In genomic region chr11:68385921-68386588, GRCm38 (mm10) we compare ENCODE assay signal across 8 mouse cellular contexts. TPM values are rescaled to one million over a fixed set of nuclear protein-coding genes. Genes with fewer than 3 reads are reported as not detected.
A peak's percentile ranks its signal among the peaks of the same experiment; 100 is the strongest.
DNase-seq lines count a peak whose midpoint lies in the region; ATAC-seq lines count a peak whose summit lies in the region.

No protein-coding gene starts in this region.

- peak overlapping the region; percentile 73 for H3K4me3 ChIP-seq in forebrain, embryonic 10.5 days
- H3K4me3 ChIP-seq in hindbrain, embryonic 14.5 days (replicated peaks; ENCODE audit: low read length), result peak overlapping the region; percentile 55
- H3K4me3 ChIP-seq in liver, embryonic 15.5 days (replicated peaks), result peak overlapping the region; percentile 56

- H3K9ac ChIP-seq in hindbrain, embryonic 14.5 days, result peak overlapping the region; percentile 55
- H3K9ac ChIP-seq in liver, embryonic 15.5 days, result no peak overlapping the region

- H3K9me3 ChIP-seq in forebrain, embryonic 10.5 days, result no peaks in the 10 kb centered on the region
- H3K9me3 ChIP-seq in hindbrain, embryonic 14.5 days (ENCODE audit: control insufficient read depth, low read length), result no peaks in the 10 kb centered on the region
- no peaks in the 10 kb centered on the region for H3K9me3 ChIP-seq in liver, embryonic 15.5 days (replicated peaks)

- ATAC-seq in hindbrain, embryonic 14.5 days (ENCODE audit: low FRiP score), result peak; percentile 42
- no peak for ATAC-seq in liver, embryonic 15.5 days (ENCODE audit: insufficient read depth)

- peak overlapping the region; percentile 92 for H3K4me2 ChIP-seq in hindbrain, embryonic 14.5 days (replicated peaks)
- peak overlapping the region; percentile 70 for H3K4me2 ChIP-seq in liver, embryonic 15.5 days

- WGBS in forebrain, embryonic 10.5 days, result under 1% methylated on average over 68 of the region's 68 CpGs
- under 1% methylated on average over 56 of the region's 68 CpGs for WGBS in hindbrain, embryonic 14.5 days
- WGBS in liver, embryonic 15.5 days (ENCODE audit: insufficient replicate concordance), result 1% methylated on average over 63 of the region's 68 CpGs

- H3K27me3 ChIP-seq in forebrain, embryonic 10.5 days (ENCODE audit: poor library complexity, severe bottlenecking), result peaks cover 100% of the 10 kb centered on the region
- H3K27me3 ChIP-seq in hindbrain, embryonic 14.5 days (ENCODE audit: control insufficient read depth, insufficient read depth, low read length), result peaks cover 79% of the 10 kb centered on the region
- H3K27me3 ChIP-seq in liver, embryonic 15.5 days, result peaks cover 97% of the 10 kb centered on the region

- peak overlapping the region; percentile 88 for H3K27ac ChIP-seq in forebrain, embryonic 10.5 days
- H3K27ac ChIP-seq in hindbrain, embryonic 14.5 days, result peak overlapping the region; percentile 63
- no peak overlapping the region for H3K27ac ChIP-seq in liver, embryonic 15.5 days (replicated peaks)

- DNase-seq in embryo, embryonic 10 days (ENCODE audit: low spot score), result peak; percentile 51
- no peak for DNase-seq in embryo, embryonic 9.5 days (ENCODE audit: extremely low spot score)
- peak; percentile 23 for DNase-seq in ES-CJ7 (ENCODE audit: low read depth, low spot score)
- peak; percentile 67 for DNase-seq in forebrain, embryonic 10.5 days (ENCODE audit: extremely low spot score, low spot score)
- DNase-seq in hindbrain, embryonic 14.5 days (ENCODE audit: low spot score), result no peak
- DNase-seq in right cerebral cortex, postnatal 14 days, result peak; percentile 17
- no peak for DNase-seq in layer of hippocampus, postnatal 36 days

- H3K4me1 ChIP-seq in forebrain, embryonic 10.5 days, result peaks cover 94% of the 10 kb centered on the region
- H3K4me1 ChIP-seq in hindbrain, embryonic 14.5 days (replicated peaks; ENCODE audit: control insufficient read depth, insufficient read depth, low read length), result peaks cover 37% of the 10 kb centered on the region
- H3K4me1 ChIP-seq in liver, embryonic 15.5 days (replicated peaks), result peaks cover 20% of the 10 kb centered on the region

- H3K36me3 ChIP-seq in forebrain, embryonic 10.5 days (replicated peaks), result no peaks in the 10 kb centered on the region
- no peaks in the 10 kb centered on the region for H3K36me3 ChIP-seq in hindbrain, embryonic 14.5 days (replicated peaks; ENCODE audit: control insufficient read depth, insufficient read depth)
- no peaks in the 10 kb centered on the region for H3K36me3 ChIP-seq in liver, embryonic 15.5 days (replicated peaks)

RNA-seq across cellular contexts. Expression of gene Ntn1, which starts 14.6 kb away (rescaled TPM):
- 6.2 and 6.5 TPM in 2 replicates for polyA plus RNA-seq in forebrain, embryonic 10.5 days (2016; fragmentation: Nextera tagmentation; extraction: Ambion mirVana)
- polyA plus RNA-seq in hindbrain, embryonic 14.5 days (2014; fragmentation: Nextera tagmentation; extraction: Ambion mirVana), result 13.1 and 14.1 TPM in 2 replicates
- 0.15 and 0.25 TPM in 2 replicates for polyA plus RNA-seq in liver, embryonic 15.5 days (2015; fragmentation: Nextera tagmentation; extraction: Ambion mirVana)
- total RNA-seq in layer of hippocampus, postnatal 36 days (2021), result 1 to 10 TPM; 6.2 to 7.3 TPM

RNA-seq across cellular contexts. Expression of gene Pik3r5, which starts 45.9 kb away (rescaled TPM):
- 0.83 and 0.86 TPM in 2 replicates for polyA plus RNA-seq in forebrain, embryonic 10.5 days (2016; fragmentation: Nextera tagmentation; extraction: Ambion mirVana)
- 0.37 and 1.2 TPM in 2 replicates for polyA plus RNA-seq in hindbrain, embryonic 14.5 days (2014; fragmentation: Nextera tagmentation; extraction: Ambion mirVana)
- polyA plus RNA-seq in liver, embryonic 15.5 days (2015; fragmentation: Nextera tagmentation; extraction: Ambion mirVana), result 0.78 and 0.83 TPM in 2 replicates
- total RNA-seq in layer of hippocampus, postnatal 36 days (2021), result 1 to 10 TPM; 1.2 to 2.8 TPM

Comparison
In these comparisons a context has a peak if more than half of its experiments do, and no peak if none do; other contexts are left out.
1. DNase-seq: peak in embryo, embryonic 10 days (single experiment), ES-CJ7 (single experiment), forebrain, embryonic 10.5 days (single experiment) and right cerebral cortex, postnatal 14 days (single experiment); none in embryo, embryonic 9.5 days (single experiment), hindbrain, embryonic 14.5 days (single experiment) and layer of hippocampus, postnatal 36 days (0 of 2).
2. Peak in every context shown above with its lines, with median percentiles within 50 percentile points of each other: H3K4me3 ChIP-seq.